Mouse (Mus musculus) C3H10T1/2 (cell line): Measurements from ENCODE around the gene Dynlrb1. TPM values are rescaled to one million over a fixed set of nuclear protein-coding genes. Genes with fewer than 3 reads are reported as not detected.

Experiments used
- polyA plus RNA-seq, 2 experiments: library from polyadenylated mRNA; unstranded; fragments of >200 nt; fragmentation: generic; extraction: Trizol; gene quantifications; one replicate each; pipeline ENCODE4 v1.2.1; 2012; ENCODE audit warnings: missing spikeins in 2 of 2

Gene Dynlrb1
- 100 to 1,000 TPM; 276 to 566 TPM for polyA plus RNA-seq

DNA sequence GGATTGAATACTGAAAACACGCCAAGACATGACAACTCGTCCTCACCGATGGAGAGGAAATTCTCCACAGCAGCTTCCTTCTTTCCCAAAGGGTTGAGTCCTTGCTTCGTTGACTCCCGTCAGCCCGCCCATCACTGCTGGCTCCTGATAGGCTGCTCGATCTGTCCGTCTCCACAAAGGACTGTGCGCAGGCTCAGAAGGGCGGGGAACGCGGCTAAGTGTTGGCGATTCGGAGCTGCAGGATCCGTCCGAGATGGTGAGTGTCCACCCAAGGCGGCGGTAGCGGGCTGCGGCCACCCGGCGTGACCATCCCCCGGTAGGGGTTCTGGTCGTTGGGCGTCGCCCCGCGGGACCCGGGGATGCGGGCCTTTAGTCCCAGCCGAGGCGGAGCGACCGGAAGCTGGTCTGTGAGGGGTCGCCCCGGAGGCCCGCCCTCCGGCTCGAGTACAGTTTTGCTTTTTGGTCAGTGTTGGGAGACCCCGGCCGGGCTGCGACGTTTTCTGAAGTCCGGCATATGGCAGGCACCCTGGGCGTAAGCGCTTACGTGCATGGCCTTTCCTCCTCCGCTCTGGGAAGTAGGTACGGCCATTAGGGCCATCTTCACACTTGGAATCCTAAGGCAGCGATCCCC, at the start of gene Dynlrb1:
TSS of gene Dynlrb1 (plus strand) at position 172 of the 631 bp plus-strand sequence.

DNA sequence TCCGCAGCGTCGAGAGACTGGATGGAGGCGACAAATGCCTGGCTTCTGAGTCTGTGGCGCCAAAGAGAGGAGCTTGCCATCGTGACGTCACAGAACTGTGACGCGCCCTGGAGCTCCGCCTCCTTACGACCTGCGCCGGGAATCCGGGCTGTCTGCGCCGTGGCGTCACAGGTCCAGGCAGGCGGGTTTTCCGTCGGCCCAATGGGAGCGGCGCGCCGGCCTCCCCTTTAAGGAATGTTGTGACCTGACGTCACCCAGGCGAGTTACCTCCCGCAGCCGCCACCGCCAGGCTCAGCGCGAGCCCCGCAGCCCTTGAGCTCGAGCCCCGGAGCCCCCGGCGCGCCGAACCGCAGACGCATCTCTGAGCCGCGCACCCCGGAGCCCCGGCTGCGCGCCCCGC, 39.9 kb downstream of the Dynlrb1 start, which contains the start of gene Map1lc3a:
TSS of gene Map1lc3a (plus strand) at position 103 of the 400 bp plus-strand sequence.

Other genes starting within 250 kb of the Dynlrb1 start
- gene Gm14226, start 218.3 kb upstream of the Dynlrb1 start, polyA plus RNA-seq: under 1 TPM in 1 of 2 experiments, not detected in 1; 0.02 TPM
- gene Ahcy, start 162.0 kb upstream of the Dynlrb1 start, polyA plus RNA-seq: 10 to 100 TPM; 21.0 to 53.0 TPM
- gene Itch, start 103.0 kb upstream of the Dynlrb1 start, polyA plus RNA-seq: 1 to 10 TPM in 1 of 2 experiments, under 1 TPM in 1; 0.35 to 5.0 TPM
- 100 to 1,000 TPM; 139 to 209 TPM for gene Map1lc3a, start 39.8 kb downstream of the Dynlrb1 start, polyA plus RNA-seq
- 10 to 100 TPM; 20.6 to 27.7 TPM for gene Pigu, start 120.9 kb downstream of the Dynlrb1 start, polyA plus RNA-seq
- gene Trp53inp2, start 144.5 kb downstream of the Dynlrb1 start, polyA plus RNA-seq: 10 to 100 TPM in 1 of 2 experiments, 1 to 10 TPM in 1; 2.3 to 16.7 TPM
- 10 to 100 TPM in 1 of 2 experiments, 1 to 10 TPM in 1; 1.6 to 10.7 TPM for gene Ncoa6, start 237.4 kb downstream of the Dynlrb1 start, polyA plus RNA-seq